Mouse (Mus musculus) ovary, postnatal 10 days (tissue): ENCODE data around the gene Pgs1.

ENCODE experiments used
- DNase-seq: peaks from one replicate; pipeline ENCODE4 v3.0.0; 2022; ENCODE audit warnings: low spot score

The Pgs1 gene

GRCm38 (mm10) chr11:118050174-118050573, 64.1 kb downstream of the Pgs1 start:
- DNase-seq = no peak

- DNase-seq = no peak
These were observed 72.3 kb downstream of the Pgs1 start for GRCm38 (mm10) chr11:118058367-118058766.

DNA sequence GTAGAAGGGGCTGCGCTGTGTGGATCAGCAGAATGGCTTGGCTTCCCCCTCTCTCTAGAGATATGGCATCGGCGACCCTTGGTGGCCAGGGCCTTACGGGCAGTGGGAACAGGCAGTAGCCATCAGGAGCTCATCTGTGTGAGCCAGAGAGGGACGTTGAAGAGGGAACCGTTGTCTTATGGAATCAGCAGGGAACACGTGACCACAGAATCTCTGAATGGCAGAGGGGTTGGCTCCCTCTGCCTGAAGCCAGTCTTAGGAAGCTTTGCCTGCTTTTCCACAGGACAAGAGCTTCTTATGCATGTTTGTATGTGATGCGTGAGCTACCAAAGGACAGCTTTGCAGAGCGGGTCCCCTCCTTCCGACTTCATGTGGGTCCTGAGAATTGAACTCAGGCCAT, 72.8 kb downstream of the Pgs1 start:
- DNase-seq = no peak

- no peak for DNase-seq
These were observed 73.9 kb downstream of the Pgs1 start for GRCm38 (mm10) chr11:118060038-118060437.

DNA sequence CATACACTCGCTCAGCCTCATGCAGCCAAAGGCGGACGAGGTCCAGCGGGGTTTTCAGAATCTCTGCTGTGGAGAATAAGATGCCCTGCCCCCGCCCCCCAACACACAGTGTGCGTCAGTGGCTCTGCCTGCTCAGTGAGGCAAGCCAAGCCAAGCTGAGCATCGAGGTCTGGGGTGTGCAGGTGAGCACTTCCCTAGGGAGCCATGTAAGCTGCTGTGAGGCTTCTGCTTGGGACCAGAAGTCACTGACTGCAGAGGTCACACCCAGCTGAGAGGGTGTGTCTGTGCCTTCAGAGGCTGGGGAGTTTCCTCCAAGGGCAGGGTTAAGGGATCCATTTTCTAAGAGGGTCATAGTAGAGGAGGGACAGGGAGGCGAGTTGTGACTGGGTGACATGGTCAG, 81.5 kb downstream of the Pgs1 start:
- DNase-seq = no peak

- no peak for DNase-seq
These were observed 82.8 kb downstream of the Pgs1 start for GRCm38 (mm10) chr11:118068812-118069332.

DNA sequence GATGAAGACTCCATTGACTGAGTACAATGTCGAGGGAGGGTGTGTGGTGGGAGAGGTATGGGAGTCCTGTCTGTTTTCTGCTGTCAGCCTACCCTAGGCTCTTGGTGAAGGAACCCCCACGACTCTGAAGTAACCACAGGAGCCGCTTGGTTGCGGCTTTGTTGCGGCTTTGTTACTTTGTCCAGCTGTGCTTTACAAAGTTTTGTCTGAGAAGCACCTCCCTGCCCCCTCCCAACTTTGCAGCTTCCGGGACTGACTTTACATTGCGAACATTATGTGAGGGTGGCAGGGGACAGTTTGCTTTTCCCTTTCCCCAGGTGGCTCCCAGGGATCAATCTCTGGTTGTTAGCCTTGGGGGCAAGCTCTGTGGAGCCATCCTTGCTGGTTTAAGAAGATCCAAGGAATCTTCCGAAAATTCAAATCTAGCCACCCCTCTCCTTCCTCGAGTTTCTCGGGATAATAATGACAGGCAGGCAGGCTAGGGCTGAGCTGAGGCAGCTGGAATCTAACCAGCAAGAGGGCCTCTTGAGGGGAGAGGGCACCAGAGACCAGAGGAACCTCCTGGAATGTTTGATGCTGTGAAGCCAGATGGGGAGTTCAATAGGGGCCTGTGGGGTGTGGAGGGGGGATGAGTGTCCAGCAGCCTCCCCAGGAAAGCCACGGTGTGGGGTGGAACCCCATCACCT, 85.3 kb downstream of the Pgs1 start:
- DNase-seq = no peak
